Mouse (Mus musculus) kidney, adult 2 months (tissue): Measurements from ENCODE around the gene Naa16.

ENCODE experiments used
- CTCF ChIP-seq: fragments of 200-500 bp; conservative IDR thresholded peaks from 2 replicates; pipeline ENCODE4 v1.5.1; 2011; ENCODE audit warnings: low read depth, mild to moderate bottlenecking, control low read depth, low read length, moderate library complexity, mixed read lengths; ENCODE audit not compliant: insufficient read depth, insufficient read length
- POLR2A ChIP-seq: fragments of 200-500 bp; IDR thresholded peaks from one replicate; pipeline ENCODE4 v1.6.1; 2011; ENCODE audit warnings: low read depth, low read length, control low read depth

DNA sequence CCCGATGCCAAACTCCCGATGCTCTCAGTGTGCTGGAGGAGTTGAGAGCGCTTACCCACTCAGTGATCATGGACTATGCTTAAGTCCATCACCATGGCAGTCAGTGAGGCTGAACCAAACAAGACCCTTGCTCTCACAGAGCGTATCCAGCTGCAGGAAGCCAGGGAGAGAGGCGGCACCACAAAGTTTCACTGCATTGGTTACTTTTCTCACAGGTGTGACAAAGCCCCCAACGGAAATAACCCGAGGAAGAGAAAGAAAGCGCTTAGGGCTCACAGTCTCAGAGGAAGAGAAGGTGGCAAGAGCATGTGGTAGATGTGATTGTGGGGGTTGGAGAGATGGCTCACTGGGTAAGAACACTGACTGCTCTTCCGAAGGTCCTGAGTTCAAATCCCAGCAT lies 110.1 kb downstream of the Naa16 start:
- TF ChIP-seq CTCF, result no peak
- no peak for TF ChIP-seq POLR2A
